Mouse (Mus musculus) stomach, postnatal 0 days (tissue): Measurements from ENCODE around the gene Trp53.
A peak's percentile ranks its signal among the peaks of the same experiment; 100 is the strongest.

Experiments
- CTCF ChIP-seq: IDR thresholded peaks from 2 replicates; pipeline ENCODE4 v1.5.1; 2016; ENCODE audit warnings: antibody characterized with exemption, low read depth, mild to moderate bottlenecking, moderate library complexity
- EP300 ChIP-seq: optimal IDR thresholded peaks from 2 replicates; pipeline ENCODE3; 2016; ENCODE audit warnings: antibody characterized with exemption

GRCm38 (mm10) chr11:69546423-69547053 lies 33.6 kb upstream of the Trp53 start:
- TF ChIP-seq CTCF (peak; percentile 71), EP300 (no peak)
